Mouse (Mus musculus): ENCODE measurements around the gene Asphd2. TPM values are rescaled to one million over a fixed set of nuclear protein-coding genes. Genes with fewer than 3 reads are reported as not detected.
A peak's percentile ranks its signal among the peaks of the same experiment; 100 is the strongest.

Asphd2 gene
- total and polyA plus RNA-seq, 3 experiments: 0.16 TPM; not detected in 2

DNA sequence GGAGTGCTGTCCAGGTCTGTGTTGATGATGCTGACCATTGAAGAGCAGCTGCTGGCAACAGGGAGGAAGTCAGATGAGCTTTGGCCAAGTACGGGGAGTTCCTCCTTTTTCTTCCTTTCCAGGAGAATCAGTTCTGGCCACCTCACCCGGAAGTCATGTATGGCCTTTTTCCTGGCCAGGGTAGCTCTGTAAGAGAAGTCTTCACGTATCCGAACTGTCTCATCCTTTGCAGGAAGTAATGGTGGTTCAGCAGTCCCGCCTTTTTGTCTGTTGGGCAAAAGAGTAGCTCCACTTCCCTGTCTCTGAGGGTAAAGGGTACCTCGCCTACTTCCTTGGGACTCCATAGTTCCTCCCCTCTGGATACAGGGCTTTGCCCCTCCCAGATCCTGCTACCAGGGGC is 39.2 kb downstream of the Asphd2 start:
- Histone ChIP-seq H3K36me3 (replicated peaks) (peaks cover 88% of the 10 kb centered on the region), H3K4me3 (ENCODE audit: low read depth, low read length) (no peak overlapping the region), H3K27me3 (ENCODE audit: insufficient read depth, low read length) (no peaks in the 10 kb centered on the region), H3K9me3 (replicated peaks) (no peaks in the 10 kb centered on the region), H3K4me1 (ENCODE audit: insufficient read depth, low read depth, low read length) (peaks cover 63% of the 10 kb centered on the region)
- ATAC-seq (ENCODE audit: extremely low read depth, insufficient number of reproducible peaks, low FRiP score, poor library complexity, severe bottlenecking) (no peak), DNase-seq (ENCODE audit: low spot score) (no peak)
- no peak for TF ChIP-seq TAL1 (conservative IDR thresholded peaks at IDR 0.05; ENCODE audit: low read depth, low read length)
- no peak for TF ChIP-seq GATA2 (IDR thresholded peaks at IDR 0.05; ENCODE audit: borderline replicate concordance, low read depth, low read length)
- no peak for TF ChIP-seq POLR2AphosphoS5 (IDR thresholded peaks at IDR 0.05; ENCODE audit: insufficient replicate concordance, low read depth, low read length)
- TF ChIP-seq CTCF (IDR thresholded peaks at IDR 0.05; ENCODE audit: low read depth, low read length): no peak
- TF ChIP-seq GATA1 (IDR thresholded peaks at IDR 0.05; ENCODE audit: borderline replicate concordance, low read length): no peak

DNA sequence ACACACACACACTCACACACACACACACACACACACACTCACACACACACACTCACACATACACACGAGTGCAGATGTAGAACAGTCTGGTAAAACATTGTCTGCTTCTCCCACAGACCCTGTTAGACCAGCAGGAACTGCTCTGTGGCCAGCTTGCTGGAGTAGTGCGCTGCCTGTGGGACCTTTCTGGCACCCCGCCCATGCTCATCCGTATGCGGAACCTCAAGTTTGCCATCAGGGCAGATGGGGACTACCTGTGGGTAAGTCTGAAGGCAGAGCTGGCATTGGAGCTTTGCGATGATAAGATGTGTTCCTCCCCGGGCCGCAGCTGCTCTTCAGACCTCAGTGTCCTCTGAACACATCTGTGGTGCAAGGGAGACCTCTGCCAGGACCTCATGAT is 45.5 kb downstream of the Asphd2 start:
- Histone ChIP-seq H3K36me3 (replicated peaks) (peaks cover 96% of the 10 kb centered on the region), H3K4me1 (ENCODE audit: insufficient read depth, low read depth, low read length) (peaks cover 46% of the 10 kb centered on the region)
- DNase-seq (ENCODE audit: low spot score): no peak

DNA sequence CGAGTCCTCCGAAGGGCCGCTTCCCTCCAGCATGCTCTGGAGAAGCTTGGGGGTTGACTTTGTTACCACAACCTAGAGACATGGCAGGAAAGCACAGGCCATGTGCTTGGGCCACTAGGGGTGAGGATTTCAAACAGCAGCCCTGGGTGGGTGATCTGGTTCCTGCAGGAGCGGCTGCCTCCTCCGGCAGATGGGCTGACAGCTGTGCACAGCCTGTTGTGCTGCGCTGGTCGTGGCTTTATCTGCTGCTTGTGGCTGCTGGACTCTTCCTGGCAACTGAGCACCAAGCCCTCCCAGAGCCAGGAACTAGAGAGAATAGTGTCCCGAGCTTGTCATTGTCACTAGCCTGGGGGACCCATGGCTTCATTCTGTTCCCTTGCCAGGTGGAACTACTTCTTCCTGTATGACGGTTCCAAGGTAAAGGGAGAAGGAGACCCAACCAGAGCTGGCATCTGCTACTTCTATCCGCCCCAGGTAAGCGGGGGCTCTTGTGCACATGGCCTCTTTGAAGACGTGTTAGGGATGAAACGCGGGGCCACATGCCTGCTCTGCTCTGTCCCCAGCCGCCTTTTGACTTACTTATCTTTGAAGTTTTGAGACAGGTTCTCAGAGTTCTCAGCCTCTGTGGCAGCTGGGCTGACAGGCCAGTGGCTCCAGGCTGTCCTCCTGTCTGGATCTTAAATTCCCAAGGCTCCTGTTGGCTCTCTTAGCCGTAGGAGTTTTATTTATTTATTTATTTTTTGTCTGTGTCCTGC is 48.3 kb downstream of the Asphd2 start:
- no peak for ATAC-seq (ENCODE audit: extremely low read depth, insufficient number of reproducible peaks, low FRiP score, poor library complexity, severe bottlenecking)

More for the DNA sequence above, 45.5 kb downstream of the Asphd2 start:
- Histone ChIP-seq H3K4me3 (ENCODE audit: low read depth, low read length) (no peak overlapping the region), H3K27me3 (ENCODE audit: insufficient read depth, low read length) (no peaks in the 10 kb centered on the region), H3K9me3 (replicated peaks) (no peaks in the 10 kb centered on the region)
- TF ChIP-seq GATA1 (IDR thresholded peaks at IDR 0.05; ENCODE audit: borderline replicate concordance, low read length): no peak
- TF ChIP-seq POLR2AphosphoS5 (IDR thresholded peaks at IDR 0.05; ENCODE audit: insufficient replicate concordance, low read depth, low read length): no peak
- TF ChIP-seq CTCF (IDR thresholded peaks at IDR 0.05; ENCODE audit: low read depth, low read length): no peak
- TF ChIP-seq GATA2 (IDR thresholded peaks at IDR 0.05; ENCODE audit: borderline replicate concordance, low read depth, low read length): no peak
- no peak for TF ChIP-seq TAL1 (conservative IDR thresholded peaks at IDR 0.05; ENCODE audit: low read depth, low read length)
- no peak for ATAC-seq (ENCODE audit: extremely low read depth, insufficient number of reproducible peaks, low FRiP score, poor library complexity, severe bottlenecking)

DNA sequence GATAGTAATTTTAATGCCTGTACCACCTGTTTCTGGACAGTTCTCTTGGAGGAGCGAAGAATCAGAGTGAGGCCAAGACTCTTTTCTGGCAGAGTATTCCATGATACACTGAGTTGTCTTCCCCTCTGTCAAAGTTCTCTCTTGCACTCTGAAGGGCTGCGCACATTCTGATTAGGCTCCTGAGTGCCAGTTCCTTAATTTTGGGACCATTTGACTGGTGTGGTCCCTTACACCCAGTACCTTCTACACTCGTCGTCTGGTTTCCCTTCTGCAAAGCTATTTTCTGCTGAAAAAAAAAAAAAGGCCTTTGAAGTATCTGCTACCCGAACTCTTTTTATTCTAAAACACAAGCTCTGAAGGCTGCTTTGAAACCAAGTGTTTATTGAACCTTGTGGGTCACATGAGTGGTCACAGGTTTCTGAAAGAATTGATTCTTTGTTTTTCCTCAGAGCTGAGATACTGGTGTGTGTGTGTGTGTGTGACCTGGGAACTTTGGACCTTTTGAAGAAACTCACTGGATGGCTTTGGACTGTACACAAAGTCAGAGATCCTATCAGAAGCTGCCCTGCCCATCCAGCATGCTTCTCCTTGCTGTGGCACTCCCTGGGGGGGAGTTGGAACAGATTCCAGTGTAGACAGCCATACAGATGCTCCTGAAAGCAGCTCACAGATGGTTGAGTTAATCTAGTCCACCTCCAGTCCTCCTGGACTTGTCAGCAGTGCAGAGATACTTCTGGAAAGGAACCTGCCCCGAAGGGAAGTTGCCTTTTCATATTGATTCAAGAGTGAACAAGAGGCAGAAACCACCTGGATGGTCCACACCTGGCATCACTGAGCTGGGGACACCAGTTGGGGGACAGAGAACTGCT is 50.3 kb downstream of the Asphd2 start:
- Histone ChIP-seq H3K36me3 (replicated peaks) (peaks cover 72% of the 10 kb centered on the region), H3K4me1 (ENCODE audit: insufficient read depth, low read depth, low read length) (peaks cover 66% of the 10 kb centered on the region), H3K9me3 (replicated peaks) (no peaks in the 10 kb centered on the region), H3K4me3 (ENCODE audit: low read depth, low read length) (no peak overlapping the region; the same call in 1 of the 2 replicates), H3K27me3 (ENCODE audit: insufficient read depth, low read length) (no peaks in the 10 kb centered on the region)
- ATAC-seq (ENCODE audit: extremely low read depth, insufficient number of reproducible peaks, low FRiP score, poor library complexity, severe bottlenecking) (no peak), DNase-seq (ENCODE audit: low spot score) (no peak)
- TF ChIP-seq GATA2 (IDR thresholded peaks at IDR 0.05; ENCODE audit: borderline replicate concordance, low read depth, low read length) (no peak), POLR2AphosphoS5 (IDR thresholded peaks at IDR 0.05; ENCODE audit: insufficient replicate concordance, low read depth, low read length) (no peak), TAL1 (conservative IDR thresholded peaks at IDR 0.05; ENCODE audit: low read depth, low read length) (no peak), GATA1 (IDR thresholded peaks at IDR 0.05; ENCODE audit: borderline replicate concordance, low read length) (no peak), CTCF (IDR thresholded peaks at IDR 0.05; ENCODE audit: low read depth, low read length) (no peak)

More for the DNA sequence above, 48.3 kb downstream of the Asphd2 start:
- H3K27me3 ChIP-seq (ENCODE audit: insufficient read depth, low read length): no peaks in the 10 kb centered on the region
- TF ChIP-seq POLR2AphosphoS5 (IDR thresholded peaks at IDR 0.05; ENCODE audit: insufficient replicate concordance, low read depth, low read length) (no peak), TAL1 (conservative IDR thresholded peaks at IDR 0.05; ENCODE audit: low read depth, low read length) (no peak), GATA2 (IDR thresholded peaks at IDR 0.05; ENCODE audit: borderline replicate concordance, low read depth, low read length) (no peak), CTCF (IDR thresholded peaks at IDR 0.05; ENCODE audit: low read depth, low read length) (no peak), GATA1 (IDR thresholded peaks at IDR 0.05; ENCODE audit: borderline replicate concordance, low read length) (no peak)
- DNase-seq (ENCODE audit: low spot score): no peak
- no peaks in the 10 kb centered on the region for H3K9me3 ChIP-seq (replicated peaks)
- peak overlapping the region; percentile 50; the same call in 1 of the 2 replicates for H3K4me3 ChIP-seq (ENCODE audit: low read depth, low read length)
- peaks cover 72% of the 10 kb centered on the region for H3K36me3 ChIP-seq (replicated peaks)
- peaks cover 64% of the 10 kb centered on the region for H3K4me1 ChIP-seq (ENCODE audit: insufficient read depth, low read depth, low read length)

DNA sequence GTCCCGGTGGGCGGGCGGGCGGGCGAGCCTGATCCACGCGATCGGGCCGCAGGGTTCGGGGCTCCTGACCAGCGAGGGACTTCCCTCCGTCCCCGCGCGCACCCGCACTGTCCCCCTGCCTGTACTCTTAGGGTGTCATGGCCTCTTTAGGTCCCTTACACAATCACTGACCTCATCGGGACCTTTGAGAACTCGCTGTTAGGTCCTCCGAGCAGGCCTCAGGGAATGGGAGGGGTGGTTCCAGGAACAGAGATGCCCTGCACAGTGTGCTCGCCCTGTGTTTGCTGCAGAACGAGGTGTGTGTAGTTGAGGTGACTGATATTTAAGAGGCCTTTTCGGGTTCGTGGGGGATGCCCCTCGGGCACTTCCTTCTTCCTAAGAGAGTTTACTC is 51.5 kb downstream of the Asphd2 start:
- ATAC-seq (ENCODE audit: extremely low read depth, insufficient number of reproducible peaks, low FRiP score, poor library complexity, severe bottlenecking) (peak; percentile 34; the same call in 1 of the 2 replicates), DNase-seq (ENCODE audit: low spot score) (peak; percentile 63)
- H3K36me3 ChIP-seq (replicated peaks): peaks cover 71% of the 10 kb centered on the region
- TF ChIP-seq POLR2AphosphoS5 (IDR thresholded peaks at IDR 0.05; ENCODE audit: insufficient replicate concordance, low read depth, low read length) (no peak), TAL1 (conservative IDR thresholded peaks at IDR 0.05; ENCODE audit: low read depth, low read length) (no peak), GATA1 (IDR thresholded peaks at IDR 0.05; ENCODE audit: borderline replicate concordance, low read length) (no peak), GATA2 (IDR thresholded peaks at IDR 0.05; ENCODE audit: borderline replicate concordance, low read depth, low read length) (no peak), CTCF (IDR thresholded peaks at IDR 0.05; ENCODE audit: low read depth, low read length) (no peak)
- no peaks in the 10 kb centered on the region for H3K9me3 ChIP-seq (replicated peaks)
- peaks cover 72% of the 10 kb centered on the region for H3K4me1 ChIP-seq (ENCODE audit: insufficient read depth, low read depth, low read length)
- no peaks in the 10 kb centered on the region for H3K27me3 ChIP-seq (ENCODE audit: insufficient read depth, low read length)
- peak overlapping the region; percentile 91 for H3K4me3 ChIP-seq (ENCODE audit: low read depth, low read length)

All from G1E (cell line).